Mouse (Mus musculus) limb, embryonic 10.5 days (tissue): Measurements from ENCODE around the gene Loxl4. TPM values are rescaled to one million over a fixed set of nuclear protein-coding genes. Genes with fewer than 3 reads are reported as not detected.

ENCODE experiments used
- polyA plus RNA-seq: library from polyadenylated mRNA; unstranded; fragments of >200 nt; fragmentation: Nextera tagmentation; extraction: Ambion mirVana; gene quantifications from 2 replicates; pipeline ENCODE4 v1.2.1, GENCODE M21; 2016

Gene Loxl4
- polyA plus RNA-seq, 1 experiment from 2014 or later = 0.11 TPM

Other genes starting within 250 kb of the Loxl4 start
- 1.0 and 1.2 TPM in 2 replicates for gene Crtac1, start 181.0 kb downstream of the Loxl4 start, polyA plus RNA-seq
- 20.3 and 21.4 TPM in 2 replicates for gene R3hcc1l, start 94.1 kb downstream of the Loxl4 start, polyA plus RNA-seq
- 0.30 and 0.74 TPM in 2 replicates for gene Pyroxd2, start 140.0 kb upstream of the Loxl4 start, polyA plus RNA-seq
- 16.2 and 17.2 TPM in 2 replicates for gene Hps1, start 167.2 kb upstream of the Loxl4 start, polyA plus RNA-seq